8 mouse cellular contexts compared by ENCODE assay signal in genomic region chr13:74349566-74350434, GRCm38 (mm10). TPM values are rescaled to one million over a fixed set of nuclear protein-coding genes. Genes with fewer than 3 reads are reported as not detected.
A peak's percentile ranks its signal among the peaks of the same experiment; 100 is the strongest.
DNase-seq lines count a peak whose midpoint lies in the region; ATAC-seq and TF ChIP-seq lines count a peak whose summit lies in the region.

TSS of gene Sdha (minus strand) at chr13:74350280.
TSS of gene Ccdc127 (plus strand) at chr13:74350309.

- no peak for TF ChIP-seq CTCF in E14TG2a.4 (conservative IDR thresholded peaks at IDR 0.05; ENCODE audit: low read length)
- TF ChIP-seq CTCF in liver, postnatal 0 days (IDR thresholded peaks at IDR 0.05; ENCODE audit: low read depth): peak; percentile 31

- H3K36me3 ChIP-seq in E14TG2a.4 (ENCODE audit: insufficient read depth, low read length): peaks cover 35% of the 10 kb centered on the region
- H3K36me3 ChIP-seq in forebrain, embryonic 13.5 days (ENCODE audit: poor library complexity, severe bottlenecking): peaks cover 14% of the 10 kb centered on the region
- peaks cover 3% of the 10 kb centered on the region; the same call in 1 of the 2 replicates for H3K36me3 ChIP-seq in liver, postnatal 0 days (replicated peaks; ENCODE audit: insufficient read depth, low read length)
- H3K36me3 ChIP-seq in neural tube, embryonic 14.5 days (ENCODE audit: control insufficient read depth, insufficient read depth, low read length): no peaks in the 10 kb centered on the region

- peak within 1 kb of the TSS; percentile 89 for H3K4me3 ChIP-seq in E14TG2a.4 (replicated peaks; ENCODE audit: low read length)
- H3K4me3 ChIP-seq in forebrain, embryonic 13.5 days: peak within 1 kb of the TSS; percentile 67
- peak within 1 kb of the TSS; percentile 77 for H3K4me3 ChIP-seq in liver, postnatal 0 days (ENCODE audit: low read depth, low read length)
- H3K4me3 ChIP-seq in neural tube, embryonic 14.5 days (ENCODE audit: low read depth, low read length): peak within 1 kb of the TSS; percentile 63

- TF ChIP-seq EP300 in liver, postnatal 0 days (IDR thresholded peaks at IDR 0.05; ENCODE audit: low read depth): no peak

- H3K4me1 ChIP-seq in E14TG2a.4 (replicated peaks; ENCODE audit: low read depth, low read length): peaks cover 15% of the 10 kb centered on the region
- H3K4me1 ChIP-seq in forebrain, embryonic 13.5 days: peaks cover 25% of the 10 kb centered on the region
- H3K4me1 ChIP-seq in liver, postnatal 0 days (ENCODE audit: insufficient read depth): peaks cover 14% of the 10 kb centered on the region
- H3K4me1 ChIP-seq in neural tube, embryonic 14.5 days (ENCODE audit: control insufficient read depth, insufficient read depth, low read length): peaks cover 17% of the 10 kb centered on the region

- no peaks in the 10 kb centered on the region for H3K9me3 ChIP-seq in E14TG2a.4 (ENCODE audit: low read length)
- H3K9me3 ChIP-seq in forebrain, embryonic 13.5 days (replicated peaks): no peaks in the 10 kb centered on the region
- H3K9me3 ChIP-seq in liver, postnatal 0 days (ENCODE audit: low read length): no peaks in the 10 kb centered on the region
- H3K9me3 ChIP-seq in neural tube, embryonic 14.5 days (ENCODE audit: control insufficient read depth, low read length): no peaks in the 10 kb centered on the region

- DNase-seq in c-Kit-positive CD71-positive TER-119-positive erythroid progenitor cells, embryonic 14.5 days (ENCODE audit: low spot score): peak; percentile 97
- DNase-seq in heart, postnatal 10 days: peak; percentile 97
- peak; percentile 78 for DNase-seq in large intestine, adult 2 months (ENCODE audit: low read depth, low spot score)
- peak; percentile 99 for DNase-seq in liver, postnatal 0 days
- DNase-seq in testis, postnatal 10 days (ENCODE audit: low spot score): peak; percentile 97

- intact Hi-C loops in heart, postnatal 10 days (cut with DNase I): loop anchor here (5.0 to 10.0 kb wide), 3 partner anchors 113 to 505 kb away; partner anchors contain the start of gene Zfp825

- peak within 1 kb of the TSS; percentile 61 for H3K27ac ChIP-seq in forebrain, embryonic 13.5 days
- peak within 1 kb of the TSS; percentile 93 for H3K27ac ChIP-seq in liver, postnatal 0 days (ENCODE audit: low read depth)
- peak within 1 kb of the TSS; percentile 48 for H3K27ac ChIP-seq in neural tube, embryonic 14.5 days (ENCODE audit: low read depth, low read length)

- H3K4me2 ChIP-seq in forebrain, embryonic 13.5 days: peak within 1 kb of the TSS; percentile 78
- peak within 1 kb of the TSS; percentile 76 for H3K4me2 ChIP-seq in liver, postnatal 0 days (ENCODE audit: low read depth, low read length)
- peak within 1 kb of the TSS; percentile 55 for H3K4me2 ChIP-seq in neural tube, embryonic 14.5 days (ENCODE audit: low read depth, low read length)

- H3K9ac ChIP-seq in forebrain, embryonic 13.5 days: peak within 1 kb of the TSS; percentile 89
- peak within 1 kb of the TSS; percentile 86 for H3K9ac ChIP-seq in liver, postnatal 0 days (replicated peaks)
- H3K9ac ChIP-seq in neural tube, embryonic 14.5 days (replicated peaks; ENCODE audit: low read depth, low read length): peak within 1 kb of the TSS; percentile 72

- peak; percentile 98 for ATAC-seq in forebrain, embryonic 13.5 days
- ATAC-seq in liver, postnatal 0 days: peak; percentile 97
- peak; percentile 98 for ATAC-seq in neural tube, embryonic 14.5 days (ENCODE audit: low read depth)

- no peaks in the 10 kb centered on the region for H3K27me3 ChIP-seq in E14TG2a.4 (ENCODE audit: insufficient read depth, low read length)
- H3K27me3 ChIP-seq in forebrain, embryonic 13.5 days: no peaks in the 10 kb centered on the region
- no peaks in the 10 kb centered on the region for H3K27me3 ChIP-seq in liver, postnatal 0 days (ENCODE audit: insufficient read depth, low read length)
- H3K27me3 ChIP-seq in neural tube, embryonic 14.5 days (ENCODE audit: control insufficient read depth, insufficient read depth, low read length): no peaks in the 10 kb centered on the region

- WGBS in forebrain, embryonic 13.5 days: 2% methylated on average over 57 of the region's 57 CpGs
- WGBS in large intestine, adult 2 months: under 1% methylated on average over 57 of the region's 57 CpGs
- under 1% methylated on average over 56 of the region's 57 CpGs for WGBS in liver, postnatal 0 days (ENCODE audit: insufficient replicate concordance)
- WGBS in neural tube, embryonic 14.5 days: 2% methylated on average over 57 of the region's 57 CpGs

RNA-seq across cellular contexts. Expression of gene Sdha, which starts in this region (rescaled TPM):
- polyA plus RNA-seq in forebrain, embryonic 13.5 days (2015; fragmentation: Nextera tagmentation; extraction: Ambion mirVana): 228 and 243 TPM in 2 replicates
- 1,000 to 10,000 TPM; 1,198 to 1,226 TPM for total RNA-seq in heart, postnatal 10 days (2021)
- polyA plus RNA-seq in large intestine, adult 2 months (2012; rRNA removed): 152 and 235 TPM in 2 replicates
- 139 and 154 TPM in 2 replicates for polyA plus RNA-seq in liver, postnatal 0 days (2015; fragmentation: Nextera tagmentation; extraction: Ambion mirVana)
- 199 and 210 TPM in 2 replicates for polyA plus RNA-seq in neural tube, embryonic 14.5 days (2014; fragmentation: Nextera tagmentation; extraction: Ambion mirVana)

RNA-seq across cellular contexts. Expression of gene Ccdc127, which starts in this region (rescaled TPM):
- polyA plus RNA-seq in forebrain, embryonic 13.5 days (2015; fragmentation: Nextera tagmentation; extraction: Ambion mirVana): 51.0 and 52.2 TPM in 2 replicates
- 10 to 100 TPM; 47.4 to 51.8 TPM for total RNA-seq in heart, postnatal 10 days (2021)
- polyA plus RNA-seq in large intestine, adult 2 months (2012; rRNA removed): 2.1 and 2.8 TPM in 2 replicates
- polyA plus RNA-seq in liver, postnatal 0 days (2015; fragmentation: Nextera tagmentation; extraction: Ambion mirVana): 14.3 and 14.8 TPM in 2 replicates
- polyA plus RNA-seq in neural tube, embryonic 14.5 days (2014; fragmentation: Nextera tagmentation; extraction: Ambion mirVana): 47.4 and 52.5 TPM in 2 replicates

Comparison
In these comparisons a context has a peak if more than half of its experiments do, and no peak if none do; other contexts are left out.
1. Peak in every context shown above with its lines: DNase-seq, ATAC-seq, H3K4me3 ChIP-seq and H3K27ac ChIP-seq.